Mouse (Mus musculus) stomach, embryonic 15.5 days (tissue): Measurements from ENCODE around the gene Eif1. TPM values are rescaled to one million over a fixed set of nuclear protein-coding genes. Genes with fewer than 3 reads are reported as not detected.
"Not testable (repeated sequence)": the region's sequence is repeated elsewhere in the genome, so short reads cannot be mapped to it uniquely, and the experiment has no call there.

Experiments used
- ATAC-seq: fragments of 200-750 bp; cut with Nextera tagmentation; 2 replicates; pipeline ENCODE4 v1.8.0; 2017; ENCODE audit warnings: low read depth, moderate number of reproducible peaks, moderate TSS enrichment; ENCODE audit not compliant: insufficient read depth, low FRiP score
- H3K27ac ChIP-seq: fragments of 300-500 bp; sonication (generic); 2 replicates; pipeline ENCODE4 v1.5.1; 2015; ENCODE audit warnings: mild to moderate bottlenecking, inconsistent platforms
- H3K27me3 ChIP-seq: fragments of 300-500 bp; sonication (generic); replicated peaks from 2 replicates; pipeline ENCODE4 v1.6.1; 2015; ENCODE audit warnings: inconsistent platforms
- H3K36me3 ChIP-seq: fragments of 300-500 bp; sonication (generic); 2 replicates; pipeline ENCODE4 v1.6.1; 2015; ENCODE audit warnings: inconsistent platforms
- H3K4me1 ChIP-seq: fragments of 300-500 bp; sonication (generic); 2 replicates; pipeline ENCODE4 v1.6.1; 2015; ENCODE audit warnings: inconsistent platforms
- H3K4me2 ChIP-seq: fragments of 300-500 bp; sonication (generic); 2 replicates; pipeline ENCODE4 v1.6.1; 2015; ENCODE audit warnings: mild to moderate bottlenecking, inconsistent platforms
- H3K4me3 ChIP-seq: fragments of 300-500 bp; sonication (generic); replicated peaks from 2 replicates; pipeline ENCODE4 v1.5.1; 2015; ENCODE audit warnings: inconsistent platforms
- H3K9ac ChIP-seq: fragments of 300-500 bp; sonication (generic); 2 replicates; pipeline ENCODE4 v1.6.1; 2015; ENCODE audit warnings: inconsistent platforms
- H3K9me3 ChIP-seq: fragments of 300-500 bp; sonication (generic); 2 replicates; pipeline ENCODE4 v1.6.1; 2016; ENCODE audit warnings: inconsistent platforms
- WGBS: fragments of 180-500 bp; shearing (Covaris S2); methylation state at CpG from one replicate; pipeline ENCODE4 v1.1.7; 2015; 5-methylcytosine and 5-hydroxymethylcytosine counted together
- polyA plus RNA-seq: library from polyadenylated mRNA; unstranded; fragments of >200 nt; fragmentation: Nextera tagmentation; extraction: Ambion mirVana; gene quantifications from 2 replicates; pipeline ENCODE4 v1.2.1, GENCODE M21; 2015

The Eif1 gene
- polyA plus RNA-seq, 1 experiment from 2014 or later: 1,651 TPM

GRCm38 (mm10) chr11:100327761-100328160 is 8.1 kb downstream of the Eif1 start:
- Histone ChIP-seq H3K36me3 (no peaks in the 10 kb centered on the region; the same call in 1 of the 2 replicates), H3K27ac (no peak overlapping the region), H3K4me1 (no peaks in the 10 kb centered on the region), H3K27me3 (no peaks in the 10 kb centered on the region), H3K4me3 (no peak overlapping the region), H3K4me2 (no peak overlapping the region), H3K9ac (no peak overlapping the region), H3K9me3 (no peaks in the 10 kb centered on the region)
- ATAC-seq: no peak
- 79% methylated on average over 6 of the region's 6 CpGs for WGBS

- no peak for ATAC-seq
- Histone ChIP-seq H3K27ac (no peak overlapping the region), H3K4me3 (no peak overlapping the region), H3K36me3 (no peaks in the 10 kb centered on the region), H3K4me2 (no peak overlapping the region), H3K9ac (no peak overlapping the region), H3K9me3 (no peaks in the 10 kb centered on the region), H3K27me3 (no peaks in the 10 kb centered on the region), H3K4me1 (no peaks in the 10 kb centered on the region)
- 54% methylated on average over 16 of the region's 16 CpGs for WGBS
Observed at GRCm38 (mm10) chr11:100330235-100330634, 10.6 kb downstream of the Eif1 start.

DNA sequence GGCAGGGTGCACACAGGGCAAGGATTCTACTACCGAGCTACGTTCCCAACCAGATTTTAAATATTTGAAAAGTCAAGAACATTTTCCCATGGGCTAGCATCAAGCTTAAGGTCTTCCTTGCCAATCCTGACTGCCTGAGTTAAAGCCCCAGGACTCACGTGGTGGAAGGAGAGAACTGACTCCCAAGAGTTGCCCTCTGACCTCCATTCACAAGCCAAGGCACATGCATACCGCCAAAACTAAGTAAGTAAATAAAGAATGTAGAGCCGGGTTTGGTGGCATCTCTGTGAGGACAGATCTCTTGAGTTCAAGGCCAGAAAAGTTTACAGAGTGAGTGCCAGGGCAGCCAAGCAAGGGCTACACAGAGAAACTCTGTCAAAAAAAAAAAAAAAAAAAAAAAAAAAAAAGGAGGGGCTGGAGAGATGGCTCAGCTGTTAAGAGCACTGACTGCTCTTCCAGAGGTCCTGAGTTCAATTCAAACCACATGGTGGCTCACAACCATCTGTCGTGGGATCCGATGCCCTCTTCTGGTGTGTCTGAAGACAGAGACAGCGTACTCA is 11.2 kb downstream of the Eif1 start:
- not testable (repeated sequence) for H3K4me1 ChIP-seq, H3K27ac ChIP-seq, H3K4me3 ChIP-seq, H3K4me2 ChIP-seq, ATAC-seq, H3K36me3 ChIP-seq, H3K9me3 ChIP-seq, H3K27me3 ChIP-seq, H3K9ac ChIP-seq
- WGBS: 50% methylated on average over 8 of the region's 8 CpGs

GRCm38 (mm10) chr11:100332766-100333515 is 13.3 kb downstream of the Eif1 start:
- Histone ChIP-seq H3K27ac (no peak overlapping the region), H3K27me3 (no peaks in the 10 kb centered on the region), H3K9ac (no peak overlapping the region), H3K36me3 (no peaks in the 10 kb centered on the region), H3K4me3 (no peak overlapping the region), H3K4me2 (no peak overlapping the region), H3K4me1 (peaks cover 4% of the 10 kb centered on the region; the same call in 1 of the 2 replicates), H3K9me3 (no peaks in the 10 kb centered on the region)
- no peak for ATAC-seq
- 58% methylated on average over 9 of the region's 9 CpGs for WGBS

- H3K4me2 ChIP-seq: no peak within 1 kb of the TSS
- H3K27me3 ChIP-seq: no peaks in the 10 kb centered on the region
- no peak within 1 kb of the TSS for H3K9ac ChIP-seq
- no peaks in the 10 kb centered on the region for H3K9me3 ChIP-seq
- 68% methylated on average over 6 of the region's 6 CpGs for WGBS
- no peak within 1 kb of the TSS for H3K4me3 ChIP-seq
- H3K4me1 ChIP-seq: peaks cover 4% of the 10 kb centered on the region; the same call in 1 of the 2 replicates
- no peak for ATAC-seq
- H3K36me3 ChIP-seq: no peaks in the 10 kb centered on the region
- no peak within 1 kb of the TSS for H3K27ac ChIP-seq
Observed at GRCm38 (mm10) chr11:100333944-100334457, 14.3 kb downstream of the Eif1 start, which contains the start of gene Gast. Gast (plus strand) TSS chr11:100334407.

GRCm38 (mm10) chr11:100335731-100336130 is 16.0 kb downstream of the Eif1 start:
- H3K4me3 ChIP-seq: no peak overlapping the region
- H3K9me3 ChIP-seq: no peaks in the 10 kb centered on the region
- H3K9ac ChIP-seq: no peak overlapping the region
- H3K27me3 ChIP-seq: no peaks in the 10 kb centered on the region
- no peak overlapping the region for H3K4me2 ChIP-seq
- no peak for ATAC-seq
- 32% methylated on average over 3 of the region's 3 CpGs for WGBS
- peaks cover 4% of the 10 kb centered on the region; the same call in 1 of the 2 replicates for H3K4me1 ChIP-seq
- no peaks in the 10 kb centered on the region for H3K36me3 ChIP-seq
- 0 out of 2 replicates have a peak overlapping the region, but pooled peaks have one; percentile 35 for H3K27ac ChIP-seq

- no peaks in the 10 kb centered on the region for H3K36me3 ChIP-seq
- H3K4me1 ChIP-seq: no peaks in the 10 kb centered on the region
- H3K27ac ChIP-seq: no peak overlapping the region
- no peak overlapping the region for H3K4me3 ChIP-seq
- H3K9ac ChIP-seq: no peak overlapping the region
- H3K4me2 ChIP-seq: no peak overlapping the region
- H3K27me3 ChIP-seq: no peaks in the 10 kb centered on the region
- no peaks in the 10 kb centered on the region for H3K9me3 ChIP-seq
- 85% methylated on average over 10 of the region's 10 CpGs for WGBS
- no peak for ATAC-seq
Observed at GRCm38 (mm10) chr11:100344269-100344668, 24.6 kb downstream of the Eif1 start.

GRCm38 (mm10) chr11:100352076-100352857 is 32.6 kb downstream of the Eif1 start:
- 24% methylated on average over 10 of the region's 10 CpGs for WGBS

DNA sequence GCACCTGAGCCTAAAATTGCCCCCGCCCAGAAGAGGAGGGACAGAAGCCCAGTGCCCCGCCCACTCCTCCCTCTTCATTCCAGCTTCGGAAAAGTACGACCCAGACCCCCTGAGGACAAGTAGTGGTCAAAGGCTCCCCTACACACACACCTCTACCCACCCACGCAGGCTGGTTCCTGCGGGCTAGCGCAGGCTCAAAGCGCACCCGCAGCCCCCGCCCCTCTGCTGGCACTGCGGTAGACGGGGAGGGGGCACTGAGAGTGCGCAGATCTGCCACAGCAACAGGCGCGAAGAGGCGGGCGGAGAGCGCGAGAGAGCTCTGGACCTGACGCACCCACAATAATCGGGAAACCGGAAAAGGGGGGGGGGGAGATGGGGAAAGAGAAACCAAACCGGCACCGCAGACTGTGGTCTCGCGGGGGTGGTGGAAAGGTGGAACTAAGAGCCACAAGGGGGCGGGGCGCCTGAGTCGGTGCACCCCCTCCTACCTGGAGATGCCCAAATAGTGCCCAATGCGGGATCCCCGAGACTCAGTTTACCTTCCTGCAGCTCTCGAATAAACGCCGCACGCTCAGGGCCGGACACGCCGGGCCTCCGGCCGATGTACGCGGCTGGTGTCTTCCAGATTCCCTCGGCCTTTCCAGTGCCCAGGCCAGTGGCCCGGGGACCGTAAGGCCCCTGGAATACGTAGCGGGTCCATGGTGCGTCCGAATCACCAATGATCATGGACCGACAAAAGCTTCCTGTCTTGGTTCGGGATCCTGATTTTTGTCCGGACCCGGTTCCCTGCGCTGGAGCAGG is 35.7 kb downstream of the Eif1 start:
- H3K4me1 ChIP-seq: 0 out of 2 replicates have a peak, but pooled peaks cover 10% of the 10 kb centered on the region
- H3K27ac ChIP-seq: no peak overlapping the region
- no peaks in the 10 kb centered on the region for H3K36me3 ChIP-seq
- peak overlapping the region; percentile 33; the same call in 1 of the 2 replicates for H3K9ac ChIP-seq
- peak; percentile 55; the same call in 1 of the 2 replicates for ATAC-seq
- no peaks in the 10 kb centered on the region for H3K9me3 ChIP-seq
- H3K27me3 ChIP-seq: peaks cover 27% of the 10 kb centered on the region
- H3K4me2 ChIP-seq: peak overlapping the region; percentile 99
- H3K4me3 ChIP-seq: peak overlapping the region; percentile 60
- 1% methylated on average over 54 of the region's 54 CpGs for WGBS

More at GRCm38 (mm10) chr11:100352076-100352857, 32.6 kb downstream of the Eif1 start:
- ATAC-seq: no peak
- Histone ChIP-seq H3K4me3 (no peak overlapping the region), H3K9me3 (no peaks in the 10 kb centered on the region), H3K9ac (no peak overlapping the region), H3K27ac (no peak overlapping the region), H3K4me1 (0 out of 2 replicates have a peak, but pooled peaks cover 10% of the 10 kb centered on the region), H3K27me3 (peaks cover 26% of the 10 kb centered on the region), H3K4me2 (no peak overlapping the region), H3K36me3 (no peaks in the 10 kb centered on the region)

GRCm38 (mm10) chr11:100355972-100356818 is 36.5 kb downstream of the Eif1 start, which contains the start of gene Hap1:
Hap1 (minus strand) TSS chr11:100356128.
- Histone ChIP-seq H3K9ac (peak within 1 kb of the TSS; percentile 33; the same call in 1 of the 2 replicates), H3K4me2 (peak within 1 kb of the TSS; percentile 99), H3K36me3 (no peaks in the 10 kb centered on the region), H3K9me3 (no peaks in the 10 kb centered on the region), H3K27ac (no peak within 1 kb of the TSS), H3K4me1 (0 out of 2 replicates have a peak, but pooled peaks cover 10% of the 10 kb centered on the region), H3K27me3 (peaks cover 28% of the 10 kb centered on the region), H3K4me3 (peak within 1 kb of the TSS; percentile 60)
- WGBS: 2% methylated on average over 49 of the region's 49 CpGs
- ATAC-seq: peak; percentile 65; the same call in 1 of the 2 replicates
